Mouse (Mus musculus) liver, adult 2 months (tissue): ENCODE measurements around the gene Ank. TPM values are rescaled to one million over a fixed set of nuclear protein-coding genes. Genes with fewer than 3 reads are reported as not detected.

ENCODE experiments used
- DNase-seq: peaks from one replicate; pipeline ENCODE4 v3.0.0-alpha.2; 2011; ENCODE audit warnings: low read depth, low spot score; ENCODE audit errors: extremely low read depth
- H3K27ac ChIP-seq: fragments of 200-500 bp; replicated peaks from 2 replicates; pipeline ENCODE4 v1.5.1; 2012; ENCODE audit warnings: low read depth, mild to moderate bottlenecking, control low read depth, inconsistent platforms, low read length; ENCODE audit not compliant: insufficient read depth
- H3K27me3 ChIP-seq: fragments of 200-500 bp; 2 replicates; pipeline ENCODE4 v1.6.1; 2012; ENCODE audit warnings: mild to moderate bottlenecking, moderate library complexity, low read length, inconsistent platforms; ENCODE audit not compliant: control insufficient read depth, insufficient read depth
- H3K36me3 ChIP-seq: fragments of 200-500 bp; 2 replicates; pipeline ENCODE4 v1.6.1; 2012; ENCODE audit warnings: low read length, inconsistent platforms; ENCODE audit not compliant: control insufficient read depth, insufficient read depth
- H3K4me1 ChIP-seq: fragments of 200-500 bp; 2 replicates; pipeline ENCODE4 v1.6.1; 2011; ENCODE audit warnings: low read length; ENCODE audit not compliant: control insufficient read depth, insufficient read depth
- H3K4me3 ChIP-seq: fragments of 200-500 bp; 2 replicates; pipeline ENCODE4 v1.5.1; 2011; ENCODE audit warnings: low read depth, mild to moderate bottlenecking, control low read depth, low read length, moderate library complexity; ENCODE audit not compliant: insufficient read depth
- H3K79me2 ChIP-seq: fragments of 200-500 bp; 2 replicates; pipeline ENCODE4 v1.6.1; 2012; ENCODE audit warnings: inconsistent platforms, mild to moderate bottlenecking, low read length, moderate library complexity; ENCODE audit not compliant: control insufficient read depth, insufficient read depth
- H3K9ac ChIP-seq: fragments of 200-500 bp; 2 replicates; pipeline ENCODE4 v1.6.1; 2012; ENCODE audit warnings: low read depth, mild to moderate bottlenecking, control low read depth, inconsistent platforms, low read length
- CTCF ChIP-seq: fragments of 200-500 bp; IDR thresholded peaks from 2 replicates; pipeline ENCODE4 v1.5.1; 2011; ENCODE audit warnings: low read depth, low read length, control low read depth
- POLR2A ChIP-seq: fragments of 200-500 bp; IDR thresholded peaks from 2 replicates; pipeline ENCODE4 v1.6.1; 2011; ENCODE audit warnings: low read length, control low read depth; ENCODE audit not compliant: insufficient read depth; ENCODE audit errors: extremely low read depth
- WGBS: fragments of 180-500 bp; shearing (Covaris S2); methylation state at CpG from one replicate; pipeline ENCODE4 v1.1.7; 2018; 5-methylcytosine and 5-hydroxymethylcytosine counted together
- polyA plus RNA-seq: library from polyadenylated mRNA; depleted of rRNA; stranded (reverse); fragments of >200 nt; gene quantifications from 2 replicates; pipeline ENCODE4 v1.2.3, GENCODE M21; 2012
- total RNA-seq: library from RNA; depleted of rRNA; stranded (reverse); fragments of >200 nt; gene quantifications from 2 replicates; pipeline ENCODE4 v1.2.3, GENCODE M21; 2014

Ank gene
- total and polyA plus RNA-seq, 2 experiments: 12.3 to 22.6 TPM

DNA sequence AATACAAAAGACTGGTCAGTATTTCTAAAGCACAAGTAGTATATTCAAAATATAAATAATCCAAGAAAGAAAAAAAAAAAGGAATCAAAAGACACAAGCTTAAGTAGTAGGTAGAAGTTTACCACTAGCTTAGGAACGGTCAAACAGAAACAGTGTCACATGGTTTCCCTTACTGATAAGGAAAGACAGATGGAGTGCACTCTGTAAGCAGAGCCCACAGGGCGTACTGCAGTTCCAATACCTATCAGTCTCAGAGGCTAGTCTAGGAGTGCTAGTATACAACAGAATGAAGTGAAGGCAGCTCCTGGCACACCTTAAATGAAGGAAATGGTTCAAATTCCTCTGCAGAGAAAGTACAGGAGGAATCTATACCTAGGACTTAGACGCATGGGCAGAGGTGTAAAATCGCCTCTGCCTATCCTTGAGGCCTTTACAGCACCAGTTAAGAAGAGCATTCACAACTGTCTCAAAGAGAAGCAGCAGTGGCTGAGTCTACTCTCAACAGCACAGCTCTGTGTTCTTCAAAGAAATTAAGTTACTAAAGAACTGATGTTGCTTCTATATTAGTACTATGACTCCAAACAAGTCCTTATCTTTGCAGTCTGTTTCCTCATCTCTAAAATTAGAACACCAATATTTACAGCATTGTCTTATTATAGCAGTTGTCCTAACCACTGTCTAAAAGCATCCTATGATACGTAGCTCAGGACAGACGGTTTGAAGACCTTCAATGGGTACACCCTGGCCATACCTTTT lies 152.5 kb downstream of the Ank start:
- H3K36me3 ChIP-seq: peaks cover 55% of the 10 kb centered on the region
- H3K9ac ChIP-seq: no peak overlapping the region
- TF ChIP-seq CTCF (no peak), POLR2A (no peak)
- no peak overlapping the region for H3K4me3 ChIP-seq
- DNase-seq: no peak
- peaks cover 21% of the 10 kb centered on the region; the same call in 1 of the 2 replicates for H3K79me2 ChIP-seq
- no peaks in the 10 kb centered on the region for H3K27me3 ChIP-seq
- no peak overlapping the region; the same call in 1 of the 2 replicates for H3K27ac ChIP-seq
- H3K4me1 ChIP-seq: peaks cover 32% of the 10 kb centered on the region
- 56% methylated on average over 6 of the region's 6 CpGs for WGBS

DNA sequence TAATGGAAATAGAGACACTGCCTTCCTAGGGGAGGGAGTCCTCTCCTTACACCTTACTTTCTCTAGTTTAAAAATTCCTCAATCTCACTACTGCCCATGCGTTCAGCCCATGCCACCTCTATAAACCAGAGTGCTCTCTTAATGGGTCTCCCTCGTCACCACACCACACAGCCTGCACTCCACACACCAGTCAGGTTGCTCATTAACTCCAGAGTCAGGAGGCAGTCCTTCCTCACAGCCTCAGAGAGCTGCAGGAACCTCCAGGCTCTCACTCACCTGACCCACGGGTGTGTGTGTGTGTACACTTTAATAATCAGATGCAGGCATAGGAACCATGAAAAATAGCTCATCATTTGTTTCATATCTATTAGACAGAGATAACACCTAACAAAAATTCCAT lies 153.2 kb downstream of the Ank start:
- Histone ChIP-seq H3K4me3 (no peak overlapping the region), H3K36me3 (peaks cover 51% of the 10 kb centered on the region), H3K79me2 (peaks cover 27% of the 10 kb centered on the region; the same call in 1 of the 2 replicates), H3K9ac (no peak overlapping the region), H3K27me3 (no peaks in the 10 kb centered on the region), H3K4me1 (peaks cover 37% of the 10 kb centered on the region), H3K27ac (no peak overlapping the region)
- WGBS: 29% methylated on average over 3 of the region's 3 CpGs
- TF ChIP-seq CTCF: no peak
- TF ChIP-seq POLR2A: no peak
- peak; percentile 70 for DNase-seq

DNA sequence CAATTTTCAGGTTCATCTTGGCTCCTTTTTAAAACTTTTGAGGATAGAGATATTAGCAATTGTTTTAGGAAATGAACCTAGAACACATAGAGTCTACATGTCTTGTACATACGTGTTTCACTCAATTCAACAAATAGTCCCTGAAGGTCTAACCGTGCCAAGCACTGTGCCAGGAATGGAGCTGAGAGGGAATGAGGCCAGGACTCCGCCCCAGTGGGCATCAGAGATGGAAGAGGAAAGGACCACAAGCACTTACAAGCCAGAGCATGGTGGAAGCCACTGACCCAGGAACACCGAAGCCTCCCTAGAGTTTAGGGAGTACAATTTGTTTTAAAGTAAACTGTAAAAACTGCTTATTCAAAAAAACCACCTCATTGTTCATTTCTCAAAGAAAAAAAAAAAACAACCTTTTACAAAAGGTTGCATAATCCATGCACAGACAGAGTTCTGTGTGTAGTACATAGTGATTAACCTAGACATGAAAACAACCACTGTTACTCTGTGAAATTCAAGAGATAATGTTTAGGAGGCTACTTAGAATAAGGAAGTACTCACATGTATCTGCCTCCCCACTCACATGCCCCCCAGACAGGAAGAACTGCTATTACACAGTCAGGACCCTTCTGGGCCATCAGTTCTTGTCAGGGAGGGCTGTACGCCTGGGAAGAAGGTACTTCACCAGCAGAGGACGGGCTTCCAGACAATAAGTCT lies 154.2 kb downstream of the Ank start:
- peak; percentile 52 for DNase-seq
- H3K36me3 ChIP-seq: peaks cover 46% of the 10 kb centered on the region

DNA sequence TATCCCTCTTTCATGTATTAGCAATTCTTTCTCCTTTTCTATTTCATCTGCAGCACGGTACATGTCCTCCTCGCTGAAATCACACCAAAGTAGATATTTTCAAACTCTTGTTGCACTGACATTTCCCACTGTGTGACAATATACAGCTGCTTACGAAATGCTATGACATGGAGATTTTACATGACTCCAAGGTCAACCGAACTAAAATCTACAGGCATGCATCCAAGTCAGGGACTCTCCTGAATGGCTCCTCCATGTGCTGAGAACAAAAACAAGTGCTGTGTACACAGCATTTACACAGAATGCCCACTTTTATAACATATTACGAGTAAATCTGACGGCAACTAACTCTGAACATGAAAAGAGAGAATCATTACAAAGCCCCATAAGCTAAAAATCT lies 156.8 kb downstream of the Ank start:
- peaks cover 58% of the 10 kb centered on the region for H3K4me1 ChIP-seq
- WGBS: 33% methylated on average over 6 of the region's 6 CpGs
- H3K36me3 ChIP-seq: peaks cover 27% of the 10 kb centered on the region

More for the DNA sequence above, 154.2 kb downstream of the Ank start:
- 50% methylated on average over 6 of the region's 6 CpGs for WGBS
- Histone ChIP-seq H3K27me3 (no peaks in the 10 kb centered on the region), H3K79me2 (peaks cover 30% of the 10 kb centered on the region; the same call in 1 of the 2 replicates), H3K4me3 (no peak overlapping the region), H3K9ac (no peak overlapping the region), H3K4me1 (peaks cover 39% of the 10 kb centered on the region), H3K27ac (peak overlapping the region; percentile 41)
- TF ChIP-seq POLR2A (no peak), CTCF (0 out of 2 replicates have a peak, but pooled peaks have one; percentile 13)

DNA sequence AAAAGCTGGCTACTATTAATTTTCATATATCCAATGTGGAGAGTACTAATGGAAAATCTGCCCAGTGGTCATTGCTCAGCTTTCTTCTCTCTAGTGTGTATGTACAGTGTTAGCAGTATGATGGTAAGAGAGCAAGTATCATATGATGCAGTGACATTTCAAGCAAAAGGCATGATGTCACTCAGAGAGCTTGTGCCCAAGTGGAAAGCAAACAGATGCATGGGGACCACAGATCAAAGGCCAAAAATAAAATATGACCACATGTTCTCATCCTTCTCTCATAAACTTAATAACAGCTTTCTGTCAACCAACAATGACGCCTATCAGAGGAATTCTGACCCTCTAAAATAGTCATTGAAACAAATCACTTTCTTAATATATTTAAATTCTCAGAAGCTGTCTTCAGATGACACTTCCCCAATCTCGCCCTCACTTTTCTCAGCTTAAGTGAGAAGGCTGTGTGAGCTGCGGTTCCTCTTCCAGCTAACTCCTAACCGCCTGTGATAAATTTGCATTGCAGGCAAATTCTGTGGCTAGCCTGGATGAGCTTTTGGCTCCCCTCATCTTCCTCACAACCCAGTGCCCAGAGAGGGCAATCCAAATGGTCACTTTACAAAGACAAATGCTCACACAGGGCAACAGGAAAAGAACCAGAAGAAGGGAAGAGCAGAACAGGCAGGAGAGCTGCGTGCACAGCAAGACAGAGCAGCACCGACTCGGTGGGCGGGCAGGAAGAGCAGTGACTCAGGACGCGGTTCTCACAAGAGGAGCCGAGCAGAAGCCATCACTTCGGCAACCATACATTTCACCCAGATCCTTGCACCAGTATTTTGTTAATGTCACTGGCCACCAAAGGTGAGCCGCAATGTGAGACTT lies 158.8 kb downstream of the Ank start:
- H3K27me3 ChIP-seq: no peaks in the 10 kb centered on the region
- peaks cover 16% of the 10 kb centered on the region for H3K36me3 ChIP-seq
- H3K9ac ChIP-seq: peak overlapping the region; percentile 23
- DNase-seq: peak; percentile 65
- peaks cover 54% of the 10 kb centered on the region for H3K4me1 ChIP-seq
- no peak overlapping the region for H3K4me3 ChIP-seq
- H3K79me2 ChIP-seq: peaks cover 40% of the 10 kb centered on the region
- WGBS: 63% methylated on average over 13 of the region's 13 CpGs
- peak overlapping the region; percentile 83 for H3K27ac ChIP-seq
- TF ChIP-seq POLR2A: no peak
- no peak for TF ChIP-seq CTCF

More for the DNA sequence above, 156.8 kb downstream of the Ank start:
- Histone ChIP-seq H3K4me3 (no peak overlapping the region), H3K79me2 (peaks cover 33% of the 10 kb centered on the region), H3K27me3 (no peaks in the 10 kb centered on the region), H3K9ac (no peak overlapping the region), H3K27ac (no peak overlapping the region)
- DNase-seq: peak; percentile 57
- no peak for TF ChIP-seq POLR2A
- no peak for TF ChIP-seq CTCF
